Mouse (Mus musculus) retina, postnatal 1 day (tissue): ENCODE data around the gene Kcna7.
"Not testable (repeated sequence)": the region's sequence is repeated elsewhere in the genome, so short reads cannot be mapped to it uniquely, and the experiment has no call there.

Source experiments
- DNase-seq: peaks from one replicate; pipeline ENCODE4 v3.0.0-alpha.2; 2012

Kcna7 gene

GRCm38 (mm10) chr7:45405091-45406075 is at the start of gene Kcna7:
Gene Kcna7 (plus strand): TSS chr7:45405653.
- peak; percentile 54 for DNase-seq

- no peak for DNase-seq
These were observed 49.4 kb upstream of the Kcna7 start for GRCm38 (mm10) chr7:45356087-45356486.

DNA sequence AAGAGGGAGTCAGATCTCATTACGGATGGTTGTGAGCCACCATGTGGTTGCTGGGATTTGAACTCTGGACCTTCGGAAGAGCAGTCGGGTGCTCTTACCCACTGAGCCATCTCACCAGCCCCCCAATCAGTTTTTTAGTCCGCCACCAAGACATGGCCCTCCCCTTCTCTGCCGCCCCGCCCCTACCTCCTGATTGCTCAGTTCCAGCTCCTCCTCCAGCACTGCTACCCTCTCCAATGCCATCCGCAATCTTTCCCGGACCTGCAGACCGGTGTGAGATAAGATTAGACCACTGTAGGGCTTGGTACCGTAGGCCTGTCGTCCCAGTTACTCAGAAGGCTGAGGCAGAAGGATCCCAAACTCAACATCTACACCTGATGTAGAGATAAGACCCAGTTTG is 46.4 kb upstream of the Kcna7 start:
- not testable (repeated sequence) for DNase-seq

GRCm38 (mm10) chr7:45360404-45361125 is 44.9 kb upstream of the Kcna7 start:
- DNase-seq, result no peak

- peak; percentile 95 for DNase-seq
These were observed 44.1 kb upstream of the Kcna7 start for GRCm38 (mm10) chr7:45361243-45361804.

- DNase-seq, result peak; percentile 83
These were observed 42.7 kb upstream of the Kcna7 start for GRCm38 (mm10) chr7:45362801-45363200.

DNA sequence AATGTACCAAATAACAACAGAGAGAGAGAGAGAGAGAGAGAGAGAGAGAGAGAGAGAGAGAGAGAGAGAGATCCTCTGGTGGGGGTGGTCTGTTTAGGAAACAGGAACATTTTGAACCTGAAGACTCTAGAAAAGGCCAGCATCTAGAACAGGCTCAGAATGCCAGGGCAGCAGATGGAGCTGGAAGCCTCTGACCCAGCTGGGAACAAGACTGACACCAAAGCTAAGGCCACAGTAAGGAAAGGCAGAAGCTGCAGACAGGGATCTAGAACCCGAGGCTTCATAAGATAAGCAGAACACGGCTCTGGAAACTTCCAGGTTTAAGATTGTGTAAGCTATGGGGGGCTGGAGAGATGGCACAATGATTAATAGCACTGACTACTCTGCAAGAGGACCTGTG is 41.5 kb upstream of the Kcna7 start:
- DNase-seq, result no peak

DNA sequence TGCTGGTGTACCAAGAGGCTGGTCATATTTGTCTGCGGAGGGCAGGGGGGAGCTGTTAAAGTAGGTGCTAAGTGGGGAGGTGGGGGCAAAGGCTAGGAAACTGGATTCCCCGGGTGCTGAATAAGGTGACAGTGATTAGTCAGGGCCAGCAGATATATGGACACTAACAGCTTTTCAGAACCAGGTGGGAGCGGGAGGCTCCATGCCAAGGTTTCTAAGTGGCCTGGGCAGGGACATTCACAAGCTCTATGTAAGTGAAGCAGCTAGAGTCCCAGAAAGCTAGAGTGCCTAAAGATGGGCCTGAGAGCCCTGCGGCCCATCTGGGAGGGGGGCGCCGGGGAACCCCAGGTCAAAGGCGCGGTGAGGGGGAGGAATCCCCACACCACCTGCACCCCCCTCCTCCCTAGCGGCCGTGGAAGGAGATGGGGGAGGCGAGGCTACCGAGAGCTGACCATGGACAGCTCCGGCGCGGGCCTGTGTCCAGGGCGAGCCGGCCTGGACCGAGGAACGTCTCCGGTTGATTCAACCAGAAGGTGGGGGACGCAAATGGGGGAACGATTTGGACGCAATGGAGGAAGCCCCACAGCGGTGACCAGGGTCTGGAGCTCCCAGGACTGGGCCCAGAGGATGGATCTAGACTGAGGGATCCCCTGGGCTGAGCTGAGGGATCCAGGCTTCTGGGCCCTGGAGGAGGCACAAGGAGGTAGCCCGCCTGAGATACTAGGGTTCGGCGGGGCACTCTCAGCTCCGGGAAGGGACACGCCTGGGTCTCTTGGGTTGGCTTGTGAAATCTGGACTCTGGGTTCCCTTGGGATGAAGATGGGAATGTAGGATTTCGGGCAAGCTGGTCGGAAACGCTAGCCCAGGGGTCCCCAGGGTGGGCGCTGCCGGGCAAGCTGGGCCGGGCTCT is 39.5 kb upstream of the Kcna7 start:
- DNase-seq, result peak; percentile 53

- DNase-seq, result no peak
These were observed 38.8 kb upstream of the Kcna7 start, which contains the start of gene Ppfia3 for GRCm38 (mm10) chr7:45366652-45367019. Gene Ppfia3 (minus strand): TSS chr7:45367019.

- peak; percentile 98 for DNase-seq
These were observed 38.2 kb upstream of the Kcna7 start for GRCm38 (mm10) chr7:45367020-45367880.

- DNase-seq, result no peak
These were observed 37.3 kb upstream of the Kcna7 start for GRCm38 (mm10) chr7:45368178-45368577.

DNA sequence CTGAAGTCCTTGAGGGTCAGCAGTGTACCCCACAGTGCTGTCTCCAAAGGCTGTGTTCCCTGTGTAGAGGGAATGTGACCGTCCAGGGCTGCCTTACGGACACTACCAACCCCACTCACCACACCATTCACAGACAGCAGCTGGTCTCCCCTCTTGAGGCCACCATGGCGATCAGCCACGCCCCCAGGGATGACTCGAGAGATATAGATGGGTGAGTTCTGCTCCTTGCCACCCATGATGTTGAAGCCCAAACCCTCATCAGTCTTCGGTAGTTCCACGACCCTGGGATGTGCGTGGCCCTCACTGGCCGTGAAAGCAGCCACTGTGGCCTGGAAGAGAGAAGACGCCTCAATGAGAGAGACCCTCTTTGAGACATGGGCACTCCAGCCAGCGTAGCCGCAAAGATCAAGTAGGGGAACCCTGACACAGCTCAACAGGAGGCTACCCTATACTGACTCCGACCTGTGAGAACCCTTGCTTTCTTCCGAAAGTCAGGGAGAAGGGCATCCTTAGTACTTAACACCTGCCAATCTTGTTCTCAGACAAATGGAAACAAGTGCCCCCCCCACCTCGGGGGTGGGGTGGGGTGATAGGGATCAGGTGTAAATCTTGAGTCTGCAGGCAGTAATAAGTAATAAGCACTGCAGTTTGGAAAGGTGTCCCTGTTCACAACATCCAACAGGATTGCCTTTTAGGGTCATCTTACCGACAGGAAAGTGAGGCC is 36.3 kb upstream of the Kcna7 start:
- DNase-seq, result no peak

GRCm38 (mm10) chr7:45369836-45370474 is 35.5 kb upstream of the Kcna7 start:
- no peak for DNase-seq

GRCm38 (mm10) chr7:45370475-45371311 is 34.8 kb upstream of the Kcna7 start, which contains the start of gene Lin7b:
Gene Lin7b (minus strand): TSS chr7:45370583.
- DNase-seq, result peak; percentile 93

DNA sequence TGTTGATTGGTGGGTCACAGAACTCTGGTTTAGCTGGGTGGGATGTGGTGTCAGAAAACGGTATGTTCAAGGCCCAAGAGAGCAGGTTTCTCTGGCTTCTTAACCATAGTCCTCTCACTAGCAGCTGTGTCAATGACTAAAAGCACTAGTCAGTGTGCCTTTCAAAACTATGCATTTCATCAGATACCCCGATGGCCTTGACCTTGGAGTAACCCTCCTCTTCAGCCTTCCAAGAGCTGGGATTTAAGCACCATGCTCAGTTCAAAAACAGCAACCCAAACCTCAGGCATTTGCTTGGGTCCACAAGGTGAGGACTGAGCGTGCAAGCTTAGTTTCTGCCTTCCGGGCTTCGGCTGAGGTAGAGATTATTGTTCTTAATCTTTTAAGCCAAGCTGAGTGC is 33.1 kb upstream of the Kcna7 start:
- DNase-seq, result no peak

- DNase-seq, result no peak
These were observed 30.8 kb upstream of the Kcna7 start for GRCm38 (mm10) chr7:45374620-45375019.

GRCm38 (mm10) chr7:45376057-45376456 is 29.4 kb upstream of the Kcna7 start:
- DNase-seq, result no peak

- DNase-seq, result no peak
These were observed 19.4 kb upstream of the Kcna7 start for GRCm38 (mm10) chr7:45386077-45386476.

- no peak for DNase-seq
These were observed 10.3 kb upstream of the Kcna7 start for GRCm38 (mm10) chr7:45395129-45395541.
